Mouse (Mus musculus) C2C12 (cell line): Measurements from ENCODE around the gene Ctf1. TPM values are rescaled to one million over a fixed set of nuclear protein-coding genes. Genes with fewer than 3 reads are reported as not detected.

Experiments used
- H3K27me3 ChIP-seq: one replicate; pipeline ENCODE4 v1.6.1; 2011; ENCODE audit not compliant: control insufficient read depth, insufficient read depth, insufficient read length
- H3K36me3 ChIP-seq: one replicate; pipeline ENCODE4 v1.6.1; 2011; ENCODE audit not compliant: control insufficient read depth, insufficient read depth
- H3K4me3 ChIP-seq: one replicate; pipeline ENCODE4 v1.5.1; 2011; ENCODE audit warnings: mild to moderate bottlenecking, control low read depth; ENCODE audit not compliant: poor library complexity, insufficient read depth, severe bottlenecking
- H3K79me2 ChIP-seq: one replicate; pipeline ENCODE4 v1.6.1; 2011; ENCODE audit not compliant: control insufficient read depth, insufficient read depth
- H3K79me3 ChIP-seq: one replicate; pipeline ENCODE4 v1.6.1; 2011; ENCODE audit warnings: low read depth, control low read depth
- H3ac ChIP-seq: one replicate; pipeline ENCODE3; 2011; ENCODE audit warnings: low read depth; ENCODE audit not compliant: control insufficient read depth, insufficient read length
- CEBPB ChIP-seq: IDR thresholded peaks from one replicate; pipeline ENCODE4 v1.6.1; 2011; ENCODE audit warnings: low read depth, mild to moderate bottlenecking, control low read depth, moderate library complexity
- CTCF ChIP-seq: IDR thresholded peaks from one replicate; pipeline ENCODE4 v1.5.1; 2011; ENCODE audit not compliant: control insufficient read depth, insufficient read depth, insufficient read length
- FOSL1 ChIP-seq: IDR thresholded peaks from one replicate; pipeline ENCODE4 v1.8.0; 2011; ENCODE audit warnings: mild to moderate bottlenecking, low read length; ENCODE audit not compliant: poor library complexity, insufficient read depth, severe bottlenecking
- MAX ChIP-seq: IDR thresholded peaks from one replicate; pipeline ENCODE4 v1.6.1; 2011; ENCODE audit warnings: mild to moderate bottlenecking, control low read depth
- MYOD1 ChIP-seq: IDR thresholded peaks from one replicate; pipeline ENCODE4 v1.6.1; 2011; ENCODE audit warnings: low read depth; ENCODE audit not compliant: control insufficient read depth, insufficient read length
- MYOG ChIP-seq: IDR thresholded peaks from one replicate; pipeline ENCODE4 v1.6.1; 2011; ENCODE audit not compliant: control insufficient read depth, insufficient read length; ENCODE audit errors: extremely low read depth
- USF1 ChIP-seq: IDR thresholded peaks from one replicate; pipeline ENCODE4 v1.6.1; 2011; ENCODE audit warnings: low read depth, mild to moderate bottlenecking, control low read depth, moderate library complexity
- polyA plus RNA-seq: library from polyadenylated mRNA; unstranded; fragments of >200 nt; fragmentation: generic; extraction: Trizol; gene quantifications from one replicate; pipeline ENCODE4 v1.2.1, GENCODE M21; 2012; ENCODE audit warnings: missing spikeins

The Ctf1 gene
- polyA plus RNA-seq, 1 experiment = 9.2 TPM

- H3K27me3 ChIP-seq = no peaks in the 10 kb centered on the region
- H3K79me2 ChIP-seq = no peaks in the 10 kb centered on the region
- TF ChIP-seq CEBPB (no peak), MAX (no peak), MYOD1 (no peak), USF1 (no peak), MYOG (no peak), FOSL1 (no peak), CTCF (no peak)
- H3K36me3 ChIP-seq = no peaks in the 10 kb centered on the region
- H3K79me3 ChIP-seq = no peaks in the 10 kb centered on the region
- no peak overlapping the region for H3ac ChIP-seq
- no peak overlapping the region for H3K4me3 ChIP-seq
These were observed 33.7 kb upstream of the Ctf1 start for GRCm38 (mm10) chr7:127678811-127679210.

GRCm38 (mm10) chr7:127680541-127680940, 32.0 kb upstream of the Ctf1 start:
- Histone ChIP-seq H3K79me3 (no peaks in the 10 kb centered on the region), H3K36me3 (no peaks in the 10 kb centered on the region), H3K79me2 (no peaks in the 10 kb centered on the region), H3K27me3 (no peaks in the 10 kb centered on the region), H3K4me3 (no peak overlapping the region), H3ac (no peak overlapping the region)
- TF ChIP-seq CTCF (no peak), MAX (no peak), MYOD1 (no peak)

GRCm38 (mm10) chr7:127681888-127682553, 30.5 kb upstream of the Ctf1 start:
- Histone ChIP-seq H3K79me2 (no peaks in the 10 kb centered on the region), H3ac (no peak overlapping the region), H3K27me3 (no peaks in the 10 kb centered on the region), H3K79me3 (no peaks in the 10 kb centered on the region), H3K4me3 (no peak overlapping the region), H3K36me3 (no peaks in the 10 kb centered on the region)
- TF ChIP-seq FOSL1 = no peak
- no peak for TF ChIP-seq CEBPB
- no peak for TF ChIP-seq MYOG
- TF ChIP-seq CTCF = no peak
- no peak for TF ChIP-seq USF1
- no peak for TF ChIP-seq MAX
- TF ChIP-seq MYOD1 = no peak

GRCm38 (mm10) chr7:127685304-127686018, 27.1 kb upstream of the Ctf1 start:
- peak overlapping the region; percentile 14 for H3ac ChIP-seq
- H3K36me3 ChIP-seq = no peaks in the 10 kb centered on the region
- no peaks in the 10 kb centered on the region for H3K27me3 ChIP-seq
- H3K79me3 ChIP-seq = no peaks in the 10 kb centered on the region
- TF ChIP-seq MAX = no peak
- peak; percentile 15 for TF ChIP-seq USF1
- TF ChIP-seq FOSL1 = no peak
- TF ChIP-seq CTCF = no peak
- TF ChIP-seq MYOD1 = peak; percentile 95
- no peaks in the 10 kb centered on the region for H3K79me2 ChIP-seq
- H3K4me3 ChIP-seq = no peak overlapping the region

GRCm38 (mm10) chr7:127686740-127687449, 25.6 kb upstream of the Ctf1 start:
- no peak for TF ChIP-seq USF1
- no peak for TF ChIP-seq MYOG
- TF ChIP-seq MYOD1 = no peak
- no peak for TF ChIP-seq CTCF
- H3ac ChIP-seq = no peak overlapping the region
- no peaks in the 10 kb centered on the region for H3K27me3 ChIP-seq
- no peaks in the 10 kb centered on the region for H3K36me3 ChIP-seq
- H3K4me3 ChIP-seq = no peak overlapping the region
- H3K79me2 ChIP-seq = no peaks in the 10 kb centered on the region
- no peaks in the 10 kb centered on the region for H3K79me3 ChIP-seq

- Histone ChIP-seq H3K79me2 (no peaks in the 10 kb centered on the region), H3K79me3 (no peaks in the 10 kb centered on the region), H3K27me3 (no peaks in the 10 kb centered on the region), H3K4me3 (no peak overlapping the region), H3K36me3 (no peaks in the 10 kb centered on the region), H3ac (no peak overlapping the region)
- TF ChIP-seq MAX (no peak), CEBPB (no peak), MYOD1 (no peak), MYOG (no peak), FOSL1 (no peak), USF1 (no peak)
These were observed 23.6 kb upstream of the Ctf1 start for GRCm38 (mm10) chr7:127688935-127689334.
